Mouse (Mus musculus): Measurements from ENCODE around the gene Rps17.

DNA sequence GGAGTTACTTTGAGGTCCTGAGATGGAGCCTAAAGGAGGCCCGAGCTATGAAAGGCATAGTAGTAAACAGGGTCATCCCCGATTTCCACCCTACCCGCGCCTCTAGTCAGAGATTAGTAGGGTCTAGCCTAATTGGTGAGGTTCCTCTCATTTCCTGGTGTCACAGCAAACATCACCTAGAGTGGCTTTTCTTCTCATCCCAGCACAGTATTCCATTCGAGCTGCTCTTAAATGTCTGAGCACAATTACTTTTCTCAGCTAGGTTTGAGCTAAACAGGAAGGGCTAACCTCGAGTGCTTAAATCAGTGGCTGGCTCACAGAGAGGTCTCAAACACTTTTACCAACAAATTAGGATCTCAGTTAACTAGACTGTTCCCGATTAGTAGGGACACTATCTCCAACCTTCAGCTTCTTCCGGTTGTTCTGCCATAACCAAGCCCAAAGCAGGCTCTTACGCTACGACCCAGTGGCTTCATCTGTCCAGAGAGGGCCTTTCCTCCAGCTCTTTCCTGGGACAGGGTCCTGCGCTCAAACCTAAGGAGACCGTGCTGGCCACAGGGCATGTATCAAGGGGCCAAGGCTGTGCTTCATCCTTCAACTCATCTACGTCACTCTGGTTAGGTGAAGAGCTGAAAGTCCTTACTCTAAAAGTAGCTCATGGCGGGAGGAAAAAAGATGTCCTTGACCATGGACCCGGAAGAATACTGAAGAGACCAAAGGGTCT, 555 bp upstream of the Rps17 start:
- TF ChIP-seq MAX (IDR thresholded peaks at IDR 0.05; ENCODE audit: low read length) (no peak), CTCF (conservative IDR thresholded peaks at IDR 0.05 in 1 of 2, IDR thresholded peaks at IDR 0.05 in 1 of 2; ENCODE audit: low read depth in 2 of 2, low read length in 2 of 2) (no peak), E2F4 (IDR thresholded peaks at IDR 0.05; ENCODE audit: insufficient replicate concordance, low read depth, low read length) (no peak), MEF2A (IDR thresholded peaks at IDR 0.05; ENCODE audit: borderline replicate concordance, low read depth, low read length) (no peak), PAX5 (IDR thresholded peaks at IDR 0.05; ENCODE audit: low read length) (no peak), MXI1 (IDR thresholded peaks at IDR 0.05; ENCODE audit: low read depth, low read length) (no peak), POLR2AphosphoS2 (IDR thresholded peaks at IDR 0.05; ENCODE audit: low read depth, low read length) (no peak), USF1 (IDR thresholded peaks at IDR 0.05; ENCODE audit: low read depth, low read length) (no peak), USF2 (conservative IDR thresholded peaks at IDR 0.05; ENCODE audit: low read depth, low read length) (no peak), POLR2A (IDR thresholded peaks at IDR 0.05; ENCODE audit: low read depth, low read length) (no peak), EP300 (IDR thresholded peaks at IDR 0.05; ENCODE audit: low read length) (no peak), ZKSCAN1 (IDR thresholded peaks at IDR 0.05; ENCODE audit: borderline replicate concordance, low read depth, low read length) (no peak), CHD1 (IDR thresholded peaks at IDR 0.05; ENCODE audit: low read depth, low read length) (no peak), HCFC1 (IDR thresholded peaks at IDR 0.05; ENCODE audit: low read depth, low read length) (no peak)
